In the genomic region with DNA sequence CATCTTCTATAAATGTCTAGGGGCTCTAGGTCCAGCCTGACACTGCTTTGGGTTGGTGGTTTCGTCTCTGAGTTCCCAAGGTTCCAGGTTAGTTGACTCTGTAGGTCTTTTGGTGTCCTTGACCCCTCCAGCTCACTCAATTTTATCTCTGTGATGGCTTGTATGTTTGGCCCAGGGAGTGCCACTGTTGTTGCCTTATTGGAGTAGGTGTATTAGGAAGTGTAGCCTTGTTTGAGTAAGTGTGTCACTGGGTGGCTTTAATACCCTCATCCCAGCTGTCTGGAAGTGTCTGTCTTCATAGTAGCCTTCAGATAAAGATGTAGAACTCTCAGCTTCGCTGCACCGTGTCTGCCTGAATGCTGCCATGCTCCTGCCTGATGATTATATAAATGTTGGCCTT, we compare ENCODE assay signal across 20 mouse cellular contexts. TPM values are rescaled to one million over a fixed set of nuclear protein-coding genes. Genes with fewer than 3 reads are reported as not detected.
DNase-seq lines count a peak whose midpoint lies in the region; ATAC-seq and TF ChIP-seq lines count a peak whose summit lies in the region.
"Had no signal": no experiment of that assay in that cellular context is flagged by ENCODE, and none has a peak within 500 bp of the region (broad histone marks: within the 10 kb centered on the region; RNA-seq: fewer than 3 reads in every experiment).

No protein-coding gene starts in this region.

- H3K27me3 ChIP-seq in heart, adult 2 months (ENCODE audit: control insufficient read depth, insufficient read depth, low read length): no peaks in the 10 kb centered on the region
- no peaks in the 10 kb centered on the region for H3K27me3 ChIP-seq in heart, embryonic 14.5 days (ENCODE audit: control insufficient read depth, insufficient read depth, low read length)
- no peaks in the 10 kb centered on the region for H3K27me3 ChIP-seq in heart, postnatal 0 days (ENCODE audit: control insufficient read depth, insufficient read depth, low read length)
- H3K27me3 ChIP-seq: embryonic facial prominence, embryonic 13.5 days; forebrain, embryonic 15.5 days had no signal

- no peaks in the 10 kb centered on the region for H3K9me3 ChIP-seq in heart, embryonic 14.5 days (ENCODE audit: control insufficient read depth, low read length)
- H3K9me3 ChIP-seq in heart, postnatal 0 days (replicated peaks; ENCODE audit: control insufficient read depth, low read length): no peaks in the 10 kb centered on the region
- H3K9me3 ChIP-seq: embryonic facial prominence, embryonic 13.5 days; forebrain, embryonic 15.5 days had no signal

- H3K4me3 ChIP-seq in heart, adult 2 months: no peak overlapping the region
- H3K4me3 ChIP-seq in heart, embryonic 14.5 days (ENCODE audit: control insufficient read depth in 1 of 2, insufficient read depth in 1 of 2, low read depth in 1 of 2, low read length in 2 of 2): no peak overlapping the region
- no peak overlapping the region for H3K4me3 ChIP-seq in heart, postnatal 0 days (ENCODE audit: low read depth, low read length)
- H3K4me3 ChIP-seq: embryonic facial prominence, embryonic 13.5 days; forebrain, embryonic 15.5 days; hindbrain, embryonic 10.5 days had no signal

- H3K4me1 ChIP-seq in heart, adult 2 months (ENCODE audit: control insufficient read depth, insufficient read depth, low read length): peaks cover 15% of the 10 kb centered on the region
- H3K4me1 ChIP-seq in heart, embryonic 14.5 days (ENCODE audit: control insufficient read depth in 2 of 2, insufficient read depth in 2 of 2, low read length in 2 of 2): peaks cover 3 to 18% of the 10 kb centered on the region in 2 experiments
- peaks cover 24% of the 10 kb centered on the region for H3K4me1 ChIP-seq in heart, postnatal 0 days (ENCODE audit: control insufficient read depth, insufficient read depth)
- H3K4me1 ChIP-seq: embryonic facial prominence, embryonic 13.5 days; forebrain, embryonic 15.5 days; hindbrain, embryonic 10.5 days had no signal

- no peak overlapping the region for H3K4me2 ChIP-seq in heart, embryonic 14.5 days (ENCODE audit: low read length)
- no peak overlapping the region for H3K4me2 ChIP-seq in heart, postnatal 0 days (ENCODE audit: low read depth, low read length)
- H3K4me2 ChIP-seq: embryonic facial prominence, embryonic 13.5 days; forebrain, embryonic 15.5 days; hindbrain, embryonic 14.5 days had no signal

- intact Hi-C loops in heart, adult 2 months (cut with DNase I): no loop called here
- intact Hi-C loops in heart, postnatal 36 days (cut with DNase I): no loop called here

- peaks cover 9% of the 10 kb centered on the region for H3K79me2 ChIP-seq in heart, adult 2 months (replicated peaks; ENCODE audit: control insufficient read depth, insufficient read depth, low read length)

- no peak for TF ChIP-seq POLR2A in heart, adult 2 months (IDR thresholded peaks at IDR 0.05; ENCODE audit: insufficient read depth, low read depth, low read length)

- no peak for ATAC-seq in heart, embryonic 14.5 days (ENCODE audit: insufficient number of reproducible peaks, insufficient read depth, low FRiP score, low read depth)
- peak; percentile 52; the same call in 1 of the 2 replicates for ATAC-seq in erythroblast, adult 5-6 weeks (replicated peaks; ENCODE audit: low FRiP score, poor library complexity, severe bottlenecking)
- ATAC-seq in heart, postnatal 0 days (ENCODE audit: insufficient read depth, low read depth): no peak
- ATAC-seq: forebrain, embryonic 15.5 days; inflammation-experienced regulatory T-cells, adult 6 months; intestine, postnatal 0 days had no signal

- no peak overlapping the region for H3K9ac ChIP-seq in heart, adult 2 months (ENCODE audit: low read depth, low read length)
- no peak overlapping the region for H3K9ac ChIP-seq in heart, embryonic 14.5 days (ENCODE audit: low read length)
- no peak overlapping the region for H3K9ac ChIP-seq in heart, postnatal 0 days (replicated peaks; ENCODE audit: low read depth, low read length)
- H3K9ac ChIP-seq: embryonic facial prominence, embryonic 13.5 days; forebrain, embryonic 15.5 days; hindbrain, embryonic 14.5 days had no signal

- no peak for DNase-seq in heart, adult 2 months
- no peak for DNase-seq in heart, postnatal 4 days
- no peak for DNase-seq in heart, postnatal 36 days
- no peak for DNase-seq in heart, postnatal 0 days (ENCODE audit: low spot score)
- DNase-seq in right cerebral cortex, adult 18-20 months: no peak
- DNase-seq: adrenal gland, adult 2 months; adrenal gland, postnatal 25 days; cerebellum, adult 18-20 months; cerebellum, adult 9-11 months; cerebellum, postnatal 36 days; gastrocnemius, postnatal 14 days; kidney, adult 8-10 months had no signal

- WGBS in heart, adult 2 months: 73% methylated on average over 3 of the region's 3 CpGs
- 59% methylated on average over 3 of the region's 3 CpGs for WGBS in heart, embryonic 14.5 days
- WGBS in heart, postnatal 0 days: 54% methylated on average over 3 of the region's 3 CpGs

- no peak for TF ChIP-seq CTCF in heart, adult 2 months (IDR thresholded peaks at IDR 0.05)
- no peak for TF ChIP-seq CTCF in heart, postnatal 0 days (IDR thresholded peaks at IDR 0.05; ENCODE audit: low read depth)

- peaks cover 21% of the 10 kb centered on the region for H3K36me3 ChIP-seq in heart, adult 2 months (ENCODE audit: control insufficient read depth, insufficient read depth, low read length)
- 0 out of 2 replicates have a peak, but pooled peaks cover 4% of the 10 kb centered on the region for H3K36me3 ChIP-seq in heart, embryonic 14.5 days (ENCODE audit: control insufficient read depth, insufficient read depth, low read length)
- H3K36me3 ChIP-seq in heart, postnatal 0 days (replicated peaks; ENCODE audit: control insufficient read depth, insufficient read depth, low read length): no peaks in the 10 kb centered on the region
- H3K36me3 ChIP-seq: forebrain, embryonic 15.5 days had no signal

- H3K27ac ChIP-seq in heart, adult 2 months: peak overlapping the region; percentile 80
- H3K27ac ChIP-seq in heart, embryonic 14.5 days (replicated peaks in 1 of 2; ENCODE audit: control insufficient read depth in 1 of 2, insufficient read depth in 1 of 2, low read depth in 2 of 2, low read length in 2 of 2): peak overlapping the region; percentile 43 to 56; a peak in 3 of 4 replicates
- H3K27ac ChIP-seq in heart, postnatal 0 days (ENCODE audit: low read depth): peak overlapping the region; percentile 76
- H3K27ac ChIP-seq: embryonic facial prominence, embryonic 13.5 days; forebrain, embryonic 15.5 days; hindbrain, embryonic 10.5 days; hindbrain, embryonic 14.5 days had no signal

- TF ChIP-seq EP300 in heart, adult 2 months (IDR thresholded peaks at IDR 0.05; ENCODE audit: insufficient read depth, low read depth, low read length): no peak
- TF ChIP-seq EP300 in heart, postnatal 0 days (IDR thresholded peaks at IDR 0.05; ENCODE audit: low read depth): no peak

RNA-seq across cellular contexts. Expression of a gene that starts 11.1 kb away (rescaled TPM):
- 100 to 1,000 TPM; 130 TPM for total RNA-seq in heart, adult 2 months (2021)
- polyA plus RNA-seq in heart, adult 2 months (2012; rRNA removed): 38.6 and 68.9 TPM in 2 replicates
- 100 to 1,000 TPM; 156 to 159 TPM for total RNA-seq in heart, postnatal 4 days (2021)
- 39.6 and 39.7 TPM in 2 replicates for polyA plus RNA-seq in heart, embryonic 14.5 days (2014; fragmentation: Nextera tagmentation; extraction: Ambion mirVana)
- 100 to 1,000 TPM; 125 to 141 TPM for total RNA-seq in heart, postnatal 36 days (2021)
- 73.8 and 78.0 TPM in 2 replicates for total RNA-seq in erythroblast, adult 5-6 weeks (2015; ENCODE audit: low replicate concordance)
- 76.8 and 82.9 TPM in 2 replicates for total RNA-seq in erythroblast, adult 5-6 weeks (2017; ENCODE audit: low replicate concordance)
- total RNA-seq in heart, postnatal 0 days (2014; rRNA removed; ENCODE audit: low replicate concordance): 100 TPM in 2 replicates
- polyA plus RNA-seq in heart, postnatal 0 days (2015; fragmentation: Nextera tagmentation; extraction: Ambion mirVana): 18.6 and 20.9 TPM in 2 replicates
